Mouse (Mus musculus): ENCODE measurements around the gene Gm42742.

The Gm42742 gene

GRCm38 (mm10) chr7:127021563-127022527 lies 948 bp upstream of the Gm42742 start:
- in situ Hi-C loops (cut with MboI; ENCODE audit: low pct_unique_long_range_greater_than_20kb in 1 of 2, low sequenced_read_pairs in 2 of 2, unreplicated experiment in 1 of 2) = no loop called here

- in situ Hi-C loops (cut with MboI; ENCODE audit: low pct_unique_long_range_greater_than_20kb in 1 of 2, low sequenced_read_pairs in 2 of 2, unreplicated experiment in 1 of 2) = no loop called here
These were observed 406 bp downstream of the Gm42742 start for GRCm38 (mm10) chr7:127020491-127020890.

GRCm38 (mm10) chr7:127020031-127020430 lies 866 bp downstream of the Gm42742 start:
- in situ Hi-C loops (cut with MboI; ENCODE audit: low pct_unique_long_range_greater_than_20kb in 1 of 2, low sequenced_read_pairs in 2 of 2, unreplicated experiment in 1 of 2) = no loop called here

- in situ Hi-C loops (cut with MboI; ENCODE audit: low pct_unique_long_range_greater_than_20kb in 1 of 2, low sequenced_read_pairs in 2 of 2, unreplicated experiment in 1 of 2) = no loop called here
These were observed 1.5 kb downstream of the Gm42742 start for GRCm38 (mm10) chr7:127019306-127019960.

GRCm38 (mm10) chr7:127018416-127019305 lies 2.2 kb downstream of the Gm42742 start:
- in situ Hi-C loops (cut with MboI; ENCODE audit: low pct_unique_long_range_greater_than_20kb in 1 of 2, low sequenced_read_pairs in 2 of 2, unreplicated experiment in 1 of 2) = no loop called here

GRCm38 (mm10) chr7:127017950-127018345 lies 2.9 kb downstream of the Gm42742 start:
- in situ Hi-C loops (cut with MboI; ENCODE audit: low pct_unique_long_range_greater_than_20kb in 1 of 2, low sequenced_read_pairs in 2 of 2, unreplicated experiment in 1 of 2) = no loop called here

GRCm38 (mm10) chr7:127016971-127017949 lies 3.6 kb downstream of the Gm42742 start, which contains the start of gene Pagr1a:
Gene Pagr1a, minus strand, starts transcription at chr7:127017352.
- in situ Hi-C loops (cut with MboI; ENCODE audit: low pct_unique_long_range_greater_than_20kb in 1 of 2, low sequenced_read_pairs in 2 of 2, unreplicated experiment in 1 of 2) = no loop called here

- in situ Hi-C loops (cut with MboI; ENCODE audit: low pct_unique_long_range_greater_than_20kb in 1 of 2, low sequenced_read_pairs in 2 of 2, unreplicated experiment in 1 of 2) = no loop called here
These were observed 4.4 kb downstream of the Gm42742 start for GRCm38 (mm10) chr7:127016486-127016938.

- in situ Hi-C loops (cut with MboI; ENCODE audit: low pct_unique_long_range_greater_than_20kb in 1 of 2, low sequenced_read_pairs in 2 of 2, unreplicated experiment in 1 of 2) = no loop called here
These were observed 4.6 kb downstream of the Gm42742 start, which contains the start of gene Pagr1b for GRCm38 (mm10) chr7:127016481-127016485. Gene Pagr1b, minus strand, starts transcription at chr7:127016484.

GRCm38 (mm10) chr7:127016081-127016480 lies 4.8 kb downstream of the Gm42742 start:
- in situ Hi-C loops (cut with MboI; ENCODE audit: low pct_unique_long_range_greater_than_20kb in 1 of 2, low sequenced_read_pairs in 2 of 2, unreplicated experiment in 1 of 2) = no loop called here

- in situ Hi-C loops (cut with MboI; ENCODE audit: low pct_unique_long_range_greater_than_20kb in 1 of 2, low sequenced_read_pairs in 2 of 2, unreplicated experiment in 1 of 2) = no loop called here
These were observed 5.9 kb downstream of the Gm42742 start for GRCm38 (mm10) chr7:127014993-127015392.

- in situ Hi-C loops (cut with MboI; ENCODE audit: low pct_unique_long_range_greater_than_20kb in 1 of 2, low sequenced_read_pairs in 2 of 2, unreplicated experiment in 1 of 2) = no loop called here
These were observed 6.6 kb downstream of the Gm42742 start, which contains the start of gene Mvp for GRCm38 (mm10) chr7:127014320-127014719. Gene Mvp, minus strand, starts transcription at chr7:127014621.

- in situ Hi-C loops (cut with MboI; ENCODE audit: low pct_unique_long_range_greater_than_20kb in 1 of 2, low sequenced_read_pairs in 2 of 2, unreplicated experiment in 1 of 2) = no loop called here
These were observed 7.5 kb downstream of the Gm42742 start for GRCm38 (mm10) chr7:127013385-127013784.

GRCm38 (mm10) chr7:127012845-127013244 lies 8.1 kb downstream of the Gm42742 start:
- in situ Hi-C loops (cut with MboI; ENCODE audit: low pct_unique_long_range_greater_than_20kb in 1 of 2, low sequenced_read_pairs in 2 of 2, unreplicated experiment in 1 of 2) = no loop called here

GRCm38 (mm10) chr7:127012374-127012773 lies 8.5 kb downstream of the Gm42742 start:
- in situ Hi-C loops (cut with MboI; ENCODE audit: low pct_unique_long_range_greater_than_20kb in 1 of 2, low sequenced_read_pairs in 2 of 2, unreplicated experiment in 1 of 2) = no loop called here

- in situ Hi-C loops (cut with MboI; ENCODE audit: low pct_unique_long_range_greater_than_20kb in 1 of 2, low sequenced_read_pairs in 2 of 2, unreplicated experiment in 1 of 2) = no loop called here
These were observed 9.2 kb downstream of the Gm42742 start for GRCm38 (mm10) chr7:127011717-127012116.

GRCm38 (mm10) chr7:127011051-127011450 lies 9.8 kb downstream of the Gm42742 start:
- in situ Hi-C loops (cut with MboI; ENCODE audit: low pct_unique_long_range_greater_than_20kb in 1 of 2, low sequenced_read_pairs in 2 of 2, unreplicated experiment in 1 of 2) = no loop called here
